Mouse (Mus musculus) megakaryocyte-erythroid progenitor cell, adult 5-6 weeks (primary cell): ENCODE results near the gene Krt20. TPM values are rescaled to one million over a fixed set of nuclear protein-coding genes. Genes with fewer than 3 reads are reported as not detected.
A peak's percentile ranks its signal among the peaks of the same experiment; 100 is the strongest.

Experiments used
- ATAC-seq: replicated peaks from 2 replicates; pipeline ENCODE4 v1.8.0; 2016; ENCODE audit warnings: mild to moderate bottlenecking, inconsistent platforms; ENCODE audit not compliant: severe bottlenecking, poor library complexity, low FRiP score, low TSS enrichment
- total RNA-seq, 2 experiments: library from RNA; stranded (forward) in 1 of 2; stranded (reverse) in 1 of 2; fragments of 200-1000, 215-1000 nt in 1 of 2; fragments of >200 nt in 1 of 2; fragmentation: Nextera tagmentation in 1 of 2; gene quantifications; 2 replicates each; pipeline ENCODE4 v1.2.3; 2014 to 2017

Krt20 gene
- total RNA-seq, 2 experiments from 2014 or later, result not detected

DNA sequence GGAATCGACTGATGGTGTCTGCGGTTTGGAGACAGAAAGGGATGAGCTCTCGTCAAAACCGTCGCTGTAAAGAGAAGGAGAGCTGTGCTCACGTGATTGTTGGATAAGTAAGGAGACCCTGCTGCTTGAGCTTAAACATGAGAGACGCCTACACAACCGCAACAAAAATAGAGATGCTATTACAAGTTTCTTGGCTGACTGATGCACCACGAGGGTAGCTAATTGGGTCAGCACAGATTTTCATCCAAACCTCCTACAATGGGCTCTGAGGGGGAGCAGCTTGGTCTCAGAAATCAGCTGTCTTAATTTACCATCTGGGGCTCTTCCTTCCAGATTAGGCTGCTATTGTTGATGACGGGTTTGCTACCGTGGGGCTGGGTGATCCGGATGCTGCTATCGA, 21.0 kb downstream of the Krt20 start:
- ATAC-seq, result no peak

DNA sequence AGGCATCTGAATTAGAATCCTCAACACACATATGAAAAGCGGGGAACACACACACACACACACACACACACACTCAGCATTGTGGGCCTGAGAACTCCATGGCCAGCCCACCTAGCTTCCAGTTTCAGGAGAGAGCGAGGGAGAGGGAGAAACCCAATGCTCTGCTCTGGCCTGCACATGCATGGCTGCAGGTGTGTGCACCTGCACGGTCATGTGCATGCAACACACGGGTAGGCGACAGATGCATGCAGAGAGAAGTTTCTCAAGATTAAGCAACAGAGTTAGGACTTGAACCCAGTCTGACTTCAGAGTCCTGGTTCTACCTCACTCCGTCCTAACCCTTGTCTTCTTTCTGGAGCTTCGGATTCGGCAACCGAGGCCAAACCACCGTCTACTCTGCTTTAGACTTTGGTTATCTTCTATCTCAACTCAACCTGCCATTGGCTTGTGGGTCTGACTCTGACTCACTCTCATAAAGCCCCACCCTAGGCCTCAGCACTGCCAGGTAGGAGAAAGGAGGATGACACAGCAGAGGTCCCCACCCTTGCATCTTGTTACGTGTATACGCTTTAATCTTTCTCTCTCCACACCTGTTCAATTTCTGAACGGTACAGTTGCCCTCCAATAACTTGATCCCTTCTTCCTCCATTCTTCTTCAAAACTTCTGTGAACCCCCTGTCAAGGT, 23.3 kb downstream of the Krt20 start:
- ATAC-seq, result no peak

DNA sequence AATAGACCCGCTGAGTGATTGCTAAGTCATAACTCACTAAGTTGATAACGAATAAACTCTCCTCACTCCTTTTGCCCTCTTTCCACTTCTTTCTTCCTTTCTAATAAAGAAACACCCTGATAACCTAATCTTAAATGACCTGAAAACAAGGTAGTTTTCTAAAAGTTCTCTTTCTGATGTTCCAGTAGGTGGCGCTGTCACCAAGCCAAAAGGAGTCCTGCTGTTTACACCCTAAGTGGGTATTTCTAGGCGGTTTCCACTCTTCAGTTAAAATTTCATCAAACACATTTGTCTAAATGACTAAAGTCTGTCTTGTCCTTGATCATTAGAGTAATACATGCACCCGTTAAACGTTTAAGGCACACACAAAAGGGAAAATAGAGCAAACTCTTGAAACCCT, 24.7 kb downstream of the Krt20 start:
- ATAC-seq, result no peak

DNA sequence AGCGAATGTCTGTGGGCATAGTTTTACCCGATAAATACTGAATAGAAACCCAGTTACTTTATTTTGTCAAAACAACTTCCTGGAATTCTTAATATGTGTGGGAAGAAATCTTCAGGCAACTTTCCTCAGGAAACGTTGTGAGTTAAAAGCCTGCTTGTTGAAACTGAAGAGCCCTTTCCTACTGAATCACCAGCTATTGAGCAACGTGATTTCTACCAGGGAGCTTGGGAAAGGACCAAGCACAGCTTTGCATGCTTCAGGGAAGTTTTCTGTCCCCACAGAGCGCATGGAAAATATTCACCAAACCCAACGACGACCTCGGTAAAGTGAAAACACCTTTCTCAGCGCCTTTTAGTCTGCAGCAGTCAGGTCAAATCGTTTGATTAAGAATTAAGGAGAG, 31.8 kb downstream of the Krt20 start:
- no peak for ATAC-seq

DNA sequence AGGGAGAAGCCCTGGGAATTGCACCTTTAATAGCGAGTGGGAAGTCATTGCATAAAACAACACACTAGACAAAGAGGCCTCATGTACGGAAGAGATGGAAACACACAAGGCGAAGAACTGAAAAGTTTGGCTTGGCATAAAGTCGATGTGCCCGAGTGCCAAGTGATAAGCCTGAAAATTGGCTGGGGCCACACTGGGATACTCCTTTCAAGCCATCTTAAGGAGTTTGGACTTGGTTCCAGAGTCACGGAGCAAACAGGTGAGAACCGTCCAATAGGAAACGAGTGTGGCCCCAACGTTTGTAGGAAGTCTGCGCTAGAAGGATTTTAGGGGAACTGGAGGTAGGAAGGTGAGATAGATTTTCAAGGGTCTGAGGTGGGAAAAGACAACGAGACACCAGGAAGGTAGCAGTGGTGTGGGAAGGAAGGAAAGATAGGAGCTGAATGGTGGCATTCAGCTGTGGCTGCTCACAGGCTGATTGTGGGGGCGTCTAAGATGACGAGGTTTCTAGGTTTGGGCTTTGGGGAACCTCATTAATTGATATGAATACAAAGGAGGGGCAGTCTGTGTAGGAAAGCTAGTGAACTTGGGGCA, 37.9 kb downstream of the Krt20 start:
- ATAC-seq, result no peak

DNA sequence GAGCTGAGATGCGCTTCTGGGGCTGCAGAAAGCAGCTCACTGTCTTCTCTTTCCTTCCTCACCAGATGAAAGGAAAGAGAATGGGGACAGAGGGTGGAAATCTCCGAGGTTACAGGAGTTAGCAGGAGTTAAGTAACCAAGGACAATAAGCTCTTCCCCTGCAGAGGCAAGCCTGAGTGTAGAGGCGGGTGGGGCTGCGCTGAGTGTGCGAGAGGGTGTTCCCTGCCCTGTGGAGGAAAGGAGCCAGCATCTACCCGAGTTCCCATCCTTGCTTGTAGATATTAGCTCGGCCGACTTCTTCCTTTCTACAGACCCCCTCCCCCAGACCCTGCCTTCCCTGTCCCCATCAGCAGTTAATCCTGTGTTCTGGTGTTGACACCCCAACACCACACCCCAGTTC, 39.1 kb downstream of the Krt20 start:
- ATAC-seq, result no peak

DNA sequence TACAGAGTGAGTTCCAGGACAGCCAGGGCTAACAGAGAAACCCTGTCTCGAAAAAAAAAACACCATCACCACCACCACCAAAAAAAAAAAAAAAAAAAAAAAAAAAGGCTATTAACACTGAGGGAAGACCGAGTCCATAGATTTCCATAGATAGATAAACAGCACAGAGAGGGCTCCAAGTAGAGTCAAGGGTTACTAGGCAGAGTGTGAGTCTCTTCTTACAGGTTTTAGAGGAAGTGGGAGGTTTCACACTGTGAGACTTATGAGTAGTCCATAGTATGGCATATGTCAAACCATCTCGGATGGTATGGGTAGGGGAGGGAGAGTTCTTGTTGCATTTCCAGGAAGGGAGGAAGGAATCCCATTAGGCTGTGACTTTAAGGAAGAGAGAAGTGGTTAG, 39.9 kb downstream of the Krt20 start:
- ATAC-seq, result no peak

DNA sequence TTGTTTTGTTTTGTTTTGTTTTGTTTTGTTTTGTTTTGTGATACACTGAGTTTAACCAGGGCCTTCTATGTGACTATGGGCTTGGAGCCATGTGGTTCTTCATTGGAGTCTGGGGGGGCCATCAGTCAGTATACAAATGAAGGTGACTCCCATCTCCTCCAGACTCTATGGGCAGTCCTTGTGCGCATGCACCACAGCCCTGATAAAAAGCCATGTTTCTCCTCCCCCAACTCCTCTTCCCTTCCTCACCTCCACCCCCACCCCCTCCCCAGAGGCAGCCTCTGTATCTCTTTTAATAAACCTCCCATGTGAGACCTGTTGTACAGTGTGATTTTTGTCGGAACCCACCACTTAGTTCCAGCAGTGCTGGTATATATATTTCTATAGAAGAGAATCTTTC, 41.3 kb downstream of the Krt20 start:
- no peak for ATAC-seq

DNA sequence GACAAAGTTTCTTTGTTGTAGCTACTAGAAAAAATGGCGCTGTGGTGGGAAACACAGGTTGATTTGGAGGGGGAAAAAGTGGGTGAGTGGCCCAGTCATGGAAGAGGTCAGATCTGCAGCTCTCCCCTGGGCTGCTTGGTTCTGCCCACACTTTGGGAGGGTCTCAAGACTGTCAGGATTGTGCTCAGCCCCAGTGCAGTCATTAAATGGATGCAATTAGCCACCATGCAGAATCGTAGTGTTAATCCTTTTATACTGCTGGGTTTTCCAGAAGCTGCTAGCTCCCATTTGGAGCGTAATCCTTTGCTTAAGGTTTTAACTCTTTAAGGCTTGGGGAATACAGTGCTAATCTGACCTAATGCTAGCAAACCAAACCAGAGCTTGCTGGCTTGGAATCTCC, 41.9 kb downstream of the Krt20 start:
- ATAC-seq, result no peak

DNA sequence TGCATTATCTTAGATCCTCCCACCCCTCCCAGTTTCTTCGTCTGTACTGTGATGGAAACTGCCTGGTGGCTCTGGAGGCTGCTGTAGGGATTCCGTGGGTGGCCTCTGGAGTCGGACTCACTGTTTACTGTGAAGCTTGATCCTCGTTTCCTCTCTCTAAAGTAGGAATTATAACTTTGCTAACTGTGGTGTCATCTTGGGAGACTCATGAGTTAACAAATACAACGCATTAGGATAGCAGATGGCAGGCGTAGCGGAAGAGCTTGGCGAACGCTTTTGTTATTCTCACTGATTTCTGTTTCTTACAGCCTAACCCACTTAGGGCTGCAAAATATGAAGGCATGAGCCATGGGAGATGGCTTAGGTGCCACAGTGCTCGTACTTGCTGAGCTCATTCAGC, 45.5 kb downstream of the Krt20 start:
- no peak for ATAC-seq

DNA sequence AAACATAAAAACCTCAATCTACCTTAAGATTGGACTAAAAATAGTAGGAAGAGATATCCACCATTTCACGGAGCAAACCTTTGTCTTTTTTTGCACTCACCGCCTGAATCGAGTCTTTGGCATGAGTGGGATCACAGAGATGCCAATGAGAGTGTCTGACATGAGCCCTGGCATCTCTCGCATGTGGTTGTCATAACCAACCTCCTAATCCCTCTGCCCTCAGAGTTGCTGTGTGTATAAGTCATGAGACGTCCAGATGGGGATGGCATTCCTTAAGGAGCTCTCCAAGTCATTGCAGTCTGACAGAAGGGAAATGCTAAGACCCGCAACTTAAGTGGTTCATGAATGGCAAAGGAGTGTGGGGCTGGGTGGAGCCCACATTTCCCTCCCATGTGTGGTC, 46.6 kb downstream of the Krt20 start:
- no peak for ATAC-seq

DNA sequence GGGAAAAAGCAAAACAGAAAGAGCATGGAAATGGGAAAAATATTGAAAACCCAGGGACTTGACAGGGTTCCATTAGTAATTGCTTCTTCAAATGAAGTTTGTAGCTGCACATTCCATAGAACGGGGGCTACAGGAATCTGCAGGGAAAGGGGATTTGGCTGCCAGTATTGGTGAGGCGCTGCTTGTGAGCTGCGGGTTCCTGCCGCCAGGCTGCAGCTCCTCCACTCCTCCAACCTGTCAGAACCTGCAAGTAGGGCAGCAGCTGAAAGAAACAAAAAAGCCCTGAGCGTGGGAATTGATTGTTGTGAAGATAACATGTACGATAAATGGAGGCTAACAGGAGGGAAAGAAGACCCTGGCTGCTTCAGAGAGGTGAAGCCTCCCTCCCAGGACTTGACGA, 47.1 kb downstream of the Krt20 start:
- ATAC-seq, result no peak

DNA sequence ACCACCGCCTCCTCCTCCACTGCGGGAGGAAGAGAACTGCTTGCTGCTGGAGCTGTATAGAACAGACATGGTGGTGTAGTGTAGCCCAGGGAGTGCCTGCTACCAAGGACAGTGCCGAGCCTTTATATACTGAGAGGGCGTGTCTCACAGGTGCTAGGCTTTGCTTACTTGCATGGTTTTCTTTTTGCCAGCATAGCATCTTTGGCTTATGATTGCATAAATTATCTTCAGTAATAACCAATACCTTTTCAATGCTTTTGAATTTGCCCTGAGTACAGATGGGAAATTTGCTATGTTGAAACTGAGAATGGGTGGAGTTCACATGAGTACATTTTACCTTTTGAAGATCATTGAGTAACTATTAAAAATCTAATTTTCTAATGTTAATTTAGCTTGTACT, 48.7 kb downstream of the Krt20 start, which contains the start of gene Krt10:
Krt10 (minus strand) TSS at position 101 of the 400 bp plus-strand sequence.
- no peak for ATAC-seq

DNA sequence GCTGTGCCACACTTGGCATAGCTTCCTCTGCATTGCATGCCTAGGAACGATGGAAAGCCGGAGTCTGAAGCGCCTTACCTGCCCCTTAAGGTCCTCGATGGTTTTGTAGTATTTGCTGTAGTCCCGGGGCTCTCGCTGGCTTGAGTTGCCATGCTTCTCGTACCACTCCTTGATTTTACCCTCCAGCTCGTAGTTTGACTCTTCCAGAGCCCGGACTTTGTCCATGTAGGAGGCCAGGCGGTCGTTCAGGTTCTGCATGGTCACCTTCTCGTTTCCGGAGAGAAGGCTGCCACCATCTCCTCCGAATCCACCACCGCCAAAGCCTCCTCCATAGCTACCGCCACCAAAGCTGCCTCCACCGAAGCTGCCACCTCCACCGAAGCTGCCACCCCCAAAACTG, 49.3 kb downstream of the Krt20 start:
- ATAC-seq, result no peak

DNA sequence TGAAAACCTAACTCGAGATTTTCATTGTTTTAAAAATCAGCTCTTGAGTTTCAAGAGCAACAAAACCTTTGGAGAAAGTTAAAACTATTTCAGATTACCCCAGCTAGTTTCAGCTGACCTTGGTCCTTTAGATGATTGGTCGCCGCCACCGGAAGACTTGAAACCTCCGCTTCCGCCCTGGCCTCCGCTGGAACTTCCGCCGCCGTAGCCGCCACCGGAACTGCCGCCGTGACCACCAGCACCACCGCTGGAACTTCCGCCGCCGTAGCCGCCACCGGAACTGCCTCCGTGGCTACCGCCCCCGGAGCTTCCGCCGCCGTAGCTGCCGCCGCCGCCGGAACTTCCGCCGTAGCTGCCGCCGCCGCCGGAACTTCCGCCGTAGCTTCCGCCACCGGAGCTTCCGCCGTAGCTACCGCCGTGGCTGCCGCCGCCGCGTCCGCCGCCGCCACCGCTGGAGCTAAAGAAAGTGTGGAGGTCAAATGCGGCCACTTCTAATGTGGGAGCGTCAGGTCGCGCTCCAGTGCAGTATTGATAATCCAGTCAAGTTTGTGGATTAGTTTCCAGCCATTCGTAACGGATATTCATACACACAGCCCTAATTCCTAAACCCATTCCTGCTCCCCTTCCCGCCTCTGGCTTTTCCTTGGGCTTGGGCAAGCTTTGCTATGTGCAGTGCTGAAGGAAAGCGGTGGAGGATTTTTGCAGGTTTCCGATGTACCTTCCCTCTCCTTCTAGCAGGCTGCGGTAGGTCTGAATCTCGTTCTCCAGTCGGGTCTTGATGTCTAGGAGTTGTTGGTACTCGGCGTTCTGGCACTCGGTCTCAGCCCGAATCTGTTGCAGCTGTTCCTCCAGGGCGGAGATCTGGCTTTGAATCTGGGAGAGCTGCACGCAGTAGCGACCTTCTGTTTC, 51.9 kb downstream of the Krt20 start:
- ATAC-seq, result peak; percentile 95

DNA sequence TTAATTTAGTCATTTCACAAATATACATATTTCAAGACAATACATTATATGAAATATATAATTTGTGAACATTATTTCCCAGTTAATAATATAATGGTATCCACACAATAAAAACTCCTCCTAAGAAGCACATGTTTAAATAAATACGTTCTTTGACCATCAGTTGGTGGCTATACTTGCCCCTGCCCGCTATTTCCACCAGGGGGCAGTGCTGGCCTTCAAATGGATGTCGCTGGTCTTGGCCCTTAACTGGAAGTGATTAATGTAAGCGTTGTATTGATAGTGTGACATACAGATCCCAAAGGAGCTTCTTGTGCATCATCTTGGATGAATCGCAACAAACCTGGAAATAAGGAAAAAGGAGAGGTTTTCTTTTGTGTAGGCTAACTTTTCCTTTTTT, 58.4 kb downstream of the Krt20 start:
- peak; percentile 87 for ATAC-seq

Other genes with a start within 250 kb of the Krt20 start
- 113 and 114 TPM in 2 replicates for gene Smarce1, start 207.1 kb downstream of the Krt20 start, total RNA-seq (2014; fragmentation: Nextera tagmentation)
- gene Smarce1, start 207.1 kb downstream of the Krt20 start, total RNA-seq (2017), result 223 and 323 TPM in 2 replicates
- not detected in 2 replicates for gene Krt222, start 194.1 kb downstream of the Krt20 start, total RNA-seq (2014; fragmentation: Nextera tagmentation)
- not detected in 2 replicates for gene Krt222, start 194.1 kb downstream of the Krt20 start, total RNA-seq (2017)
- gene Krt24, start 152.9 kb downstream of the Krt20 start, total RNA-seq (2014; fragmentation: Nextera tagmentation), result not detected in 2 replicates
- not detected in 2 replicates for gene Krt24, start 152.9 kb downstream of the Krt20 start, total RNA-seq (2017)
- not detected in 2 replicates for gene Krt25, start 115.2 kb downstream of the Krt20 start, total RNA-seq (2014; fragmentation: Nextera tagmentation)
- not detected in 2 replicates for gene Krt25, start 115.2 kb downstream of the Krt20 start, total RNA-seq (2017)
- gene Krt26, start 100.2 kb downstream of the Krt20 start, total RNA-seq (2014; fragmentation: Nextera tagmentation), result not detected in 2 replicates
- not detected in 2 replicates for gene Krt26, start 100.2 kb downstream of the Krt20 start, total RNA-seq (2017)
- not detected in 2 replicates for gene Krt27, start 87.0 kb downstream of the Krt20 start, total RNA-seq (2014; fragmentation: Nextera tagmentation)
- not detected in 2 replicates for gene Krt27, start 87.0 kb downstream of the Krt20 start, total RNA-seq (2017)
- not detected in 2 replicates for gene Krt28, start 63.2 kb downstream of the Krt20 start, total RNA-seq (2014; fragmentation: Nextera tagmentation)
- gene Krt28, start 63.2 kb downstream of the Krt20 start, total RNA-seq (2017), result not detected in 2 replicates
- 0.59 and 4.9 TPM in 2 replicates for gene Krt10, start 48.8 kb downstream of the Krt20 start, total RNA-seq (2014; fragmentation: Nextera tagmentation)
- gene Krt10, start 48.8 kb downstream of the Krt20 start, total RNA-seq (2017), result not detected in 2 replicates
- gene Krt12, start 15.9 kb downstream of the Krt20 start, total RNA-seq (2014; fragmentation: Nextera tagmentation), result not detected in 2 replicates
- not detected in 2 replicates for gene Krt12, start 15.9 kb downstream of the Krt20 start, total RNA-seq (2017)
- not detected in 2 replicates for gene Krt23, start 55.0 kb upstream of the Krt20 start, total RNA-seq (2014; fragmentation: Nextera tagmentation)
- not detected in 2 replicates for gene Krt23, start 55.0 kb upstream of the Krt20 start, total RNA-seq (2017)
- not detected in 2 replicates for gene Krt39, start 83.2 kb upstream of the Krt20 start, total RNA-seq (2014; fragmentation: Nextera tagmentation)
- gene Krt39, start 83.2 kb upstream of the Krt20 start, total RNA-seq (2017), result not detected in 2 replicates
- not detected in 2 replicates for gene Krt40, start 105.0 kb upstream of the Krt20 start, total RNA-seq (2014; fragmentation: Nextera tagmentation)
- not detected in 2 replicates for gene Krt40, start 105.0 kb upstream of the Krt20 start, total RNA-seq (2017)
- gene Krtap3-3, start 112.7 kb upstream of the Krt20 start, total RNA-seq (2014; fragmentation: Nextera tagmentation), result not detected in 2 replicates
- gene Krtap3-3, start 112.7 kb upstream of the Krt20 start, total RNA-seq (2017), result not detected in 2 replicates
- gene Krtap3-2, start 118.7 kb upstream of the Krt20 start, total RNA-seq (2014; fragmentation: Nextera tagmentation), result not detected in 2 replicates
- not detected in 2 replicates for gene Krtap3-2, start 118.7 kb upstream of the Krt20 start, total RNA-seq (2017)
- not detected in 2 replicates for gene Gm11939, start 121.3 kb upstream of the Krt20 start, total RNA-seq (2014; fragmentation: Nextera tagmentation)
- gene Gm11939, start 121.3 kb upstream of the Krt20 start, total RNA-seq (2017), result not detected in 2 replicates
- gene Krtap3-1, start 128.5 kb upstream of the Krt20 start, total RNA-seq (2014; fragmentation: Nextera tagmentation), result not detected in 2 replicates
- not detected in 2 replicates for gene Krtap3-1, start 128.5 kb upstream of the Krt20 start, total RNA-seq (2017)
- gene Krtap1-5, start 142.9 kb upstream of the Krt20 start, total RNA-seq (2014; fragmentation: Nextera tagmentation), result not detected in 2 replicates
- gene Krtap1-5, start 142.9 kb upstream of the Krt20 start, total RNA-seq (2017), result not detected in 2 replicates
- gene Krtap1-4, start 145.5 kb upstream of the Krt20 start, total RNA-seq (2014; fragmentation: Nextera tagmentation), result not detected in 2 replicates
- not detected in 2 replicates for gene Krtap1-4, start 145.5 kb upstream of the Krt20 start, total RNA-seq (2017)
- not detected in 2 replicates for gene Krtap1-3, start 153.2 kb upstream of the Krt20 start, total RNA-seq (2014; fragmentation: Nextera tagmentation)
- not detected in 2 replicates for gene Krtap1-3, start 153.2 kb upstream of the Krt20 start, total RNA-seq (2017)
- not detected in 2 replicates for gene Krtap9-3, start 160.0 kb upstream of the Krt20 start, total RNA-seq (2014; fragmentation: Nextera tagmentation)
- gene Krtap9-3, start 160.0 kb upstream of the Krt20 start, total RNA-seq (2017), result not detected in 2 replicates
- gene Gm11938, start 165.2 kb upstream of the Krt20 start, total RNA-seq (2014; fragmentation: Nextera tagmentation), result not detected in 2 replicates
- gene Gm11938, start 165.2 kb upstream of the Krt20 start, total RNA-seq (2017), result not detected in 2 replicates
- not detected in 2 replicates for gene Gm11937, start 172.0 kb upstream of the Krt20 start, total RNA-seq (2014; fragmentation: Nextera tagmentation)
- not detected in 2 replicates for gene Gm11937, start 172.0 kb upstream of the Krt20 start, total RNA-seq (2017)
- not detected in 2 replicates for gene Krtap2-4, start 176.7 kb upstream of the Krt20 start, total RNA-seq (2014; fragmentation: Nextera tagmentation)
- not detected in 2 replicates for gene Krtap2-4, start 176.7 kb upstream of the Krt20 start, total RNA-seq (2017)
- gene Gm11562, start 182.3 kb upstream of the Krt20 start, total RNA-seq (2014; fragmentation: Nextera tagmentation), result not detected in 2 replicates
- gene Gm11562, start 182.3 kb upstream of the Krt20 start, total RNA-seq (2017), result not detected in 2 replicates
- gene Krtap4-1, start 190.1 kb upstream of the Krt20 start, total RNA-seq (2014; fragmentation: Nextera tagmentation), result not detected in 2 replicates
- gene Krtap4-1, start 190.1 kb upstream of the Krt20 start, total RNA-seq (2017), result not detected in 2 replicates
- not detected in 2 replicates for gene Krtap4-2, start 196.9 kb upstream of the Krt20 start, total RNA-seq (2014; fragmentation: Nextera tagmentation)
- not detected in 2 replicates for gene Krtap4-2, start 196.9 kb upstream of the Krt20 start, total RNA-seq (2017)
- not detected in 2 replicates for gene Krtap4-7, start 205.9 kb upstream of the Krt20 start, total RNA-seq (2014; fragmentation: Nextera tagmentation)
- gene Krtap4-7, start 205.9 kb upstream of the Krt20 start, total RNA-seq (2017), result not detected in 2 replicates
- not detected in 2 replicates for gene Gm11555, start 212.1 kb upstream of the Krt20 start, total RNA-seq (2014; fragmentation: Nextera tagmentation)
- gene Gm11555, start 212.1 kb upstream of the Krt20 start, total RNA-seq (2017), result not detected in 2 replicates
- gene Gm11563, start 220.8 kb upstream of the Krt20 start, total RNA-seq (2014; fragmentation: Nextera tagmentation), result not detected in 2 replicates
- not detected in 2 replicates for gene Gm11563, start 220.8 kb upstream of the Krt20 start, total RNA-seq (2017)
- gene Krtap4-6, start 227.8 kb upstream of the Krt20 start, total RNA-seq (2014; fragmentation: Nextera tagmentation), result not detected in 2 replicates
- not detected in 2 replicates for gene Krtap4-6, start 227.8 kb upstream of the Krt20 start, total RNA-seq (2017)